Mouse (Mus musculus): ENCODE results near the gene Fgf18. TPM values are rescaled to one million over a fixed set of nuclear protein-coding genes. Genes with fewer than 3 reads are reported as not detected.

The Fgf18 gene
- polyA plus RNA-seq, 1 experiment from 2014 or later, result 3.6 TPM

DNA sequence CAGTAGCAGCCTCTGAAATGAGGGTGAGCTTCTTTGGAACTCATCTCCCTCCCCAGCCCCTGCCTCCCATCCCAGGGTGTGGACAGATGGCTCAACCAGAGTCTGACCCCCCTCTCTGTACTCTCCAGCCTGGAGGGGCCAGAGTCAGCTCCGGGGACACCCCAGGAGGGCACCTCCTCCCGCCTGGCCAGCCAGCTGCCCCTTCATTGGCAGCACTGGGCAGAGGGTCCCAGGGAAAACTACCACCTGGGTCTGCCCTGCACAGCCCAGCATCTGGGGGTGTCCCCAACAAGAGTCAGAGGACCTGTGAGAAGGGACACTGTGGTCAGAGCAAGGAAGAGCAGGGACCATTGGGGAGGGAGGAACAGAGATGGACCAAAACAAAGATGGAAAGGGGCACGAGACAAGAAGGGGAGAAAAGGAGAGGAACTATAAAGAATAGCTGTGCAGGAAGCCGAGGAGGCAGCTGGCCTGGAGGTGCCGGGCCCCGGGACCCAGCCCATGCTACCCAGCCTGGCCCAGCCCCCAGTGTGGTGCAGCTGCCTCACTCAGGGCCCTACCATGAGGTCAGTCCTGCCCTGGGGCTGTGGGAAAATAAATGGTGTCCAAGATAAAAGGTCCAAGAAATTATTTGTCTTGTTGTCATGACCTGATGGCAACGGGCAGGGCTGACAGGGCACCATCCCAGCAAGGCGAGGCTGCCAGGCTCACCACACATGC is 14.4 kb downstream of the Fgf18 start:
- Histone ChIP-seq H3K4me2 (replicated peaks) (no peak overlapping the region), H3K4me1 (replicated peaks) (0 out of 2 replicates have a peak, but pooled peaks cover 3% of the 10 kb centered on the region), H3K9me3 (no peaks in the 10 kb centered on the region), H3K27ac (no peak overlapping the region), H3K4me3 (replicated peaks) (no peak overlapping the region), H3K27me3 (no peaks in the 10 kb centered on the region), H3K9ac (replicated peaks) (no peak overlapping the region), H3K36me3 (no peaks in the 10 kb centered on the region)
- ATAC-seq, result no peak
- WGBS, result 68% methylated on average over 8 of the region's 8 CpGs

DNA sequence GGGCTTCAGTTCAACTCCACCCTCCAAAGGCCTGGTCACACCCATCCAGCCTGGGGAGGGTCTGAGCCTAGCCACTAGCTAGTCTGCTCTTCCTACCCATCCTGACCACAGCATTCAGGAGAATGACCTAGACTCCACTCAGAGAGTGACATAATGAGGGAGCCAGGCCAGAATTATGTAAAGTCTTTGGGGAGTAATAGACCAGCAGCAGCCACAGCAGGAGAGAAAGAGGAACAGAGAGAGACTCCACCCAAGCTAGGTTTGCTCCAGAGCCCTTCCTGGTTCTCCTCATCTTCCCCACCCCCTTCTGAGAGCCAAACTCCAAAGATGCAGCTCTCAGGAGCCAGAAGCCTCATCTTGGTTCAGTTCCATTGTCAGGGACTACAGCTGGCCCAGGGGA is 20.1 kb downstream of the Fgf18 start:
- ATAC-seq, result no peak
- Histone ChIP-seq H3K27me3 (peaks cover 8% of the 10 kb centered on the region; the same call in 1 of the 2 replicates), H3K4me3 (replicated peaks) (no peak overlapping the region)

DNA sequence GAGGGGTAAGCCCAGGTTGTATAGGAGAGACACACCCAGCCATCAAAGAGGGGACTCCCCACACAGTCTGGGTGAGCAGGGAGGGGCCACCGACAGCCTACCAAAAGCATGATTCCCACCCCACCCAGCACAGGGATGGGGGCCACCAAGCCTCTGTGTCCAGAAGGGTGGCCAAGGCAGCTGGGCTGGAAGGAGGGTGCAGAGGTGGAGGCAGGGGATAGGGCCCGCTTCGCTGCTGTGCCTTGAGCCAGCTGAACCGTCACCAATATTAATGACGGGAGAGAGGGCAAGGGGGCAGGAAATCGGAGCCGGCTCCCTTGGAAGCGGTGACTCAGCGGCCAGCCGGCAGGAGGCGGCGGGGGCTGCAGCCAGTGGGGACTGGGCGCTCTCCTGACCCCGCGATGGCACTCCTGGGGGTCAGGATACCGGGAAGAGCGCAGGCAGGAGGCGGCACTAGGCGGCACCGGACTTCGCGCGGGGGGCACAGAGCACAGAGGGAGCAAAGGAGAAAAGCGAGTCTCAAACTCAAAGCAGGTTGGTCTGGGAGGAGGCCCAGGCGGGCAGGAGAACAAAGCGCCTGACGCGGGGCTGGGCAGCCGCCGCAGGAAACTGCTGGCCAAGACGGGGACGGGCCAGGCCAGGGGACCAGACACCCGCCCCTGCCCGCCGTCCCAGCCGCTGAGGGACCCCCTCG is 24.5 kb downstream of the Fgf18 start:
- no peaks in the 10 kb centered on the region for H3K9me3 ChIP-seq
- H3K4me2 ChIP-seq (replicated peaks), result peak overlapping the region; percentile 60
- WGBS, result 2% methylated on average over 37 of the region's 37 CpGs
- H3K27ac ChIP-seq, result no peak overlapping the region
- H3K4me1 ChIP-seq (replicated peaks), result peaks cover 7% of the 10 kb centered on the region
- H3K27me3 ChIP-seq, result peaks cover 8% of the 10 kb centered on the region; the same call in 1 of the 2 replicates
- peak overlapping the region; percentile 34 for H3K4me3 ChIP-seq (replicated peaks)
- H3K9ac ChIP-seq (replicated peaks), result peak overlapping the region; percentile 61
- ATAC-seq, result peak; percentile 65
- H3K36me3 ChIP-seq, result no peaks in the 10 kb centered on the region

More for the DNA sequence above, 20.1 kb downstream of the Fgf18 start:
- peaks cover 7% of the 10 kb centered on the region for H3K4me1 ChIP-seq (replicated peaks)
- H3K4me2 ChIP-seq (replicated peaks), result no peak overlapping the region
- H3K9me3 ChIP-seq, result no peaks in the 10 kb centered on the region
- no peaks in the 10 kb centered on the region for H3K36me3 ChIP-seq
- H3K9ac ChIP-seq (replicated peaks), result no peak overlapping the region
- no peak overlapping the region for H3K27ac ChIP-seq

DNA sequence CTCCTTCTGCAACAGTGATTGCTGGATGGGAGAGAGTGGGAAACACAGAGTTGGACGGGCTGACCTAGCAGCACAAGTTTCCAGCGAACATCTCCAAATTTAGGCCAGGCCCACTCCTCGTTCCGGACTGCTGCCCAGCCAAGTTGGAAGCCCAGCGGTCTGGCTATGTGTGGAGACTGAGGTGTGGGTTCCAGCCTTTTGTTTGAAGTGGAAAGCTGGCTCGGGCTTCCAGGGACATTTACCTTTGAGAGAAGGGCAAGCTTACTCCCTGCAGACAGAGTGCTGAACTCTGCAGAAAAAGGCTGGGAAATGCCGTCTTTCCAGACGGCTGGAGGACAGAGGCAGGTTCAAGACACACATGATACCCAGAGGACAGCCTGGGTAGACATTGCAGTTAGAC is 27.6 kb downstream of the Fgf18 start:
- WGBS, result 78% methylated on average over 8 of the region's 8 CpGs
- Histone ChIP-seq H3K4me3 (replicated peaks) (no peak overlapping the region), H3K4me1 (replicated peaks) (peaks cover 7% of the 10 kb centered on the region), H3K27ac (no peak overlapping the region), H3K9ac (replicated peaks) (no peak overlapping the region), H3K27me3 (peaks cover 8% of the 10 kb centered on the region; the same call in 1 of the 2 replicates), H3K9me3 (no peaks in the 10 kb centered on the region), H3K4me2 (replicated peaks) (no peak overlapping the region), H3K36me3 (no peaks in the 10 kb centered on the region)
- no peak for ATAC-seq

DNA sequence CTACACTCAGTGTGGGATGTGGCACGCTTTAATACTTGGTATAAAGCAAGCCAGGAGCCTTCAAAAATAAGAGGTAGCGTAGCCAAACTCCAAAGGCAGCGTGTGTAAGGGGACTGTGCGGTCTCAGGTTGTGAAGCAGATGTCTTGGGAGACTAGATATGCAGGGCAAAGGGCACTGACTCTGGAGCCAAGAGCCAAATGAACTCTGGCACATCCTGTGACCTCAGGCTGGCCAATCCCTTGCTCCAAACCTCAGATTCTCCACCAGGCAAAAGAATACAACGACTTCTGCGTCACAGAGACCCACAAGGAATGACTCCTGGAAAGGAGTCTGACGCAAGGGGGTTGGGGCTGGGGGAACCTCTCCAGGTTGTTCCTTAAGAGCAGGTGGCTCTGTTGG is 28.1 kb downstream of the Fgf18 start:
- H3K36me3 ChIP-seq, result no peaks in the 10 kb centered on the region
- H3K27ac ChIP-seq, result no peak overlapping the region
- no peaks in the 10 kb centered on the region for H3K9me3 ChIP-seq
- ATAC-seq, result no peak
- no peak overlapping the region for H3K4me2 ChIP-seq (replicated peaks)
- peaks cover 7% of the 10 kb centered on the region for H3K4me1 ChIP-seq (replicated peaks)
- H3K4me3 ChIP-seq (replicated peaks), result no peak overlapping the region
- WGBS, result 87% methylated on average over 7 of the region's 7 CpGs
- H3K27me3 ChIP-seq, result peaks cover 7% of the 10 kb centered on the region; the same call in 1 of the 2 replicates
- no peak overlapping the region for H3K9ac ChIP-seq (replicated peaks)

GRCm38 (mm10) chr11:33118480-33118879 is 28.7 kb downstream of the Fgf18 start:
- Histone ChIP-seq H3K4me1 (replicated peaks) (peaks cover 7% of the 10 kb centered on the region), H3K9me3 (no peaks in the 10 kb centered on the region), H3K27ac (no peak overlapping the region), H3K4me3 (replicated peaks) (no peak overlapping the region), H3K27me3 (peaks cover under 1% of the 10 kb centered on the region; the same call in 1 of the 2 replicates), H3K36me3 (no peaks in the 10 kb centered on the region), H3K9ac (replicated peaks) (no peak overlapping the region), H3K4me2 (replicated peaks) (no peak overlapping the region)
- no peak for ATAC-seq
- 74% methylated on average over 6 of the region's 6 CpGs for WGBS

- Histone ChIP-seq H3K4me3 (replicated peaks) (no peak overlapping the region), H3K9ac (replicated peaks) (no peak overlapping the region), H3K4me2 (replicated peaks) (no peak overlapping the region), H3K36me3 (no peaks in the 10 kb centered on the region), H3K4me1 (replicated peaks) (no peaks in the 10 kb centered on the region), H3K9me3 (no peaks in the 10 kb centered on the region), H3K27me3 (no peaks in the 10 kb centered on the region), H3K27ac (no peak overlapping the region)
- ATAC-seq, result no peak
- 81% methylated on average over 3 of the region's 3 CpGs for WGBS
Observed at GRCm38 (mm10) chr11:33115796-33116195, 31.4 kb downstream of the Fgf18 start.

DNA sequence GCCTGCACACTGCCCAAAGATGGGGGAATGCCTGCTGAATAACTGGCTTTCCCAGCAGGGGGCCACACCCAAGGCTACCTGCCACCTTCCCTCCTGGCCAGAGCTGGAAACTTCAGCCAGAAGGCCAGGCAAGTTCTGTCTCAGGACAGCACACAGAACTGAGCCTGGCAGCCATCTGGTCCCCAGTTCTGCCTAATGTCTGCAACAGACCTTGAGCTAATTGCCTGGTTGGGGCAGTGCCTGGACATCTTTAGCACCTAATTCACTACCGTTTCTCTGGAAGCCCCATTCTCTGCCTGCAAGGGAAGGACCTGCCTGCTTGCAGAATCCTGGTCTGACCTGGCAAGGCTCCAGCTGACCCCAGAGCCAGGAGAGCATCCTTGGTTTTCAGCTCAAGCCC is 34.8 kb downstream of the Fgf18 start:
- ATAC-seq, result no peak
- no peaks in the 10 kb centered on the region for H3K9me3 ChIP-seq
- no peaks in the 10 kb centered on the region for H3K27me3 ChIP-seq
- no peak overlapping the region for H3K27ac ChIP-seq
- 38% methylated on average over 1 of the region's 1 CpGs for whole genome bisulfite sequencing
- no peaks in the 10 kb centered on the region for H3K4me1 ChIP-seq (replicated peaks)
- H3K9ac ChIP-seq (replicated peaks), result no peak overlapping the region
- no peak overlapping the region for H3K4me2 ChIP-seq (replicated peaks)
- no peaks in the 10 kb centered on the region for H3K36me3 ChIP-seq
- no peak overlapping the region for H3K4me3 ChIP-seq (replicated peaks)

- no peak overlapping the region for H3K4me3 ChIP-seq (replicated peaks)
- H3K4me2 ChIP-seq (replicated peaks), result no peak overlapping the region
- H3K27ac ChIP-seq, result no peak overlapping the region
- H3K27me3 ChIP-seq, result no peaks in the 10 kb centered on the region
- WGBS, result 80% methylated on average over 2 of the region's 2 CpGs
- H3K9me3 ChIP-seq, result no peaks in the 10 kb centered on the region
- H3K36me3 ChIP-seq, result no peaks in the 10 kb centered on the region
- no peaks in the 10 kb centered on the region for H3K4me1 ChIP-seq (replicated peaks)
- H3K9ac ChIP-seq (replicated peaks), result no peak overlapping the region
- ATAC-seq, result no peak
Observed at GRCm38 (mm10) chr11:33110111-33110510, 37.1 kb downstream of the Fgf18 start.

- H3K4me2 ChIP-seq (replicated peaks), result no peak overlapping the region
- no peak for ATAC-seq
- 56% methylated on average over 3 of the region's 3 CpGs for WGBS
Observed at GRCm38 (mm10) chr11:33107540-33107939, 39.7 kb downstream of the Fgf18 start.

DNA sequence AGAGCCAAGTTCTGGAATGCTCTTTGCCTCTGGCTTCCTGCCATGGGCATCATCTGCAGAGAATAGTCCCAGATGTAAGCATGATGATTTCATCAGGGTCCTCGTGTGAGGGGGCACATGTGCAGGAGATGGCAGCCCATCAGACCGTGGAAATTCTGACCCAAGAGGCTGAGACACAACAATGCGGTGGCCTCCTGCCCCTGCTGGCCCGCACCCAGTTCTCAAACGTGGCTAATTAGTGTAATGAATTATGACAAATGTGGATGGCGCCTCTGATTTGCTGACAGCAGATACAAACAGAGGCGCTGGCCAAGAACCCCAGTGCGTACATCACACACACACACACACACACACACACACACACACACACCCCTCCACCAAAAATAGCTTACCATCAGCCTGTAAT is 42.3 kb downstream of the Fgf18 start:
- no peaks in the 10 kb centered on the region for H3K36me3 ChIP-seq
- no peak overlapping the region for H3K27ac ChIP-seq
- peak; percentile 56 for ATAC-seq
- H3K4me2 ChIP-seq (replicated peaks), result no peak overlapping the region
- WGBS, result 70% methylated on average over 8 of the region's 8 CpGs
- H3K9ac ChIP-seq (replicated peaks), result no peak overlapping the region
- no peak overlapping the region for H3K4me3 ChIP-seq (replicated peaks)
- H3K9me3 ChIP-seq, result no peaks in the 10 kb centered on the region
- peaks cover 8% of the 10 kb centered on the region; the same call in 1 of the 2 replicates for H3K27me3 ChIP-seq
- H3K4me1 ChIP-seq (replicated peaks), result peaks cover 8% of the 10 kb centered on the region

More at GRCm38 (mm10) chr11:33107540-33107939, 39.7 kb downstream of the Fgf18 start:
- no peaks in the 10 kb centered on the region for H3K9me3 ChIP-seq
- peaks cover 3% of the 10 kb centered on the region; the same call in 1 of the 2 replicates for H3K27me3 ChIP-seq
- H3K4me3 ChIP-seq (replicated peaks), result no peak overlapping the region
- H3K9ac ChIP-seq (replicated peaks), result no peak overlapping the region
- no peak overlapping the region for H3K27ac ChIP-seq
- H3K36me3 ChIP-seq, result no peaks in the 10 kb centered on the region
- H3K4me1 ChIP-seq (replicated peaks), result no peaks in the 10 kb centered on the region

DNA sequence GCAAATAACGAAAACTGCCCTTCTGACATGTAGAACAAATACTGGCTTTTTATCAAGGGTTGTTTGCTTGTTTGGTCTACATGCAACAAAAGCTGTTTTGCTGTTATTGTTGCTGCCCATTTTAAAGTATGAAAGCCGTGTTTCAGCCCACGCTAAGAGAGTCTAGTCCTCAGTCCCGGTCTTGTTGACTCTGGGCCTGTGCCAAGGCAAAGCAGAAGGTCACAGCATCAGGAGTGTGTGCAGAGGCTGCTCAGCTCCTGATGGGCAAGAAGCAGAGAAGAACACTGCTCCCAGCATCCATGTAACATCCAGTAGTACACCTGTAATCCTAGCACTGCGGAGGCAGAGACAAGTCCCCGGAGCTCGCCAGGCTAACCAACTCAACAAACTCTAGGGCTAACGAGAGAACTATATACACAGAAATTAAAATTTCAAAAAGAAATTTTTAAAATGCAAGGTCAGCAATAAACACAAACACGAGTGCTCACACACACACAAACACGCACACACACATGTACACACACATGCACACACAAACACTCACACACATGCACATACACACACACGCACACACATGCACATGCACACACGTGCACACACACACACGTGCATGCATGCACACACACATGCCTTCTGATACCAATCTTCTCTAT is 43.8 kb downstream of the Fgf18 start:
- no peak for ATAC-seq
- H3K4me3 ChIP-seq (replicated peaks), result no peak overlapping the region
- no peak overlapping the region for H3K27ac ChIP-seq
- no peak overlapping the region for H3K4me2 ChIP-seq (replicated peaks)
- WGBS, result 90% methylated on average over 13 of the region's 13 CpGs
- H3K4me1 ChIP-seq (replicated peaks), result peaks cover 14% of the 10 kb centered on the region
- H3K9ac ChIP-seq (replicated peaks), result no peak overlapping the region
- no peaks in the 10 kb centered on the region for H3K9me3 ChIP-seq
- H3K27me3 ChIP-seq, result peaks cover 8% of the 10 kb centered on the region; the same call in 1 of the 2 replicates
- no peaks in the 10 kb centered on the region for H3K36me3 ChIP-seq
